Mouse (Mus musculus): ENCODE measurements around the gene Eif4g3.

The Eif4g3 gene

GRCm38 (mm10) chr4:138163836-138164235 lies 171.0 kb downstream of the Eif4g3 start:
- DNase-seq (ENCODE audit: low spot score): no peak

- no peak for DNase-seq (ENCODE audit: low spot score)
Observed at GRCm38 (mm10) chr4:138164860-138165259, 172.0 kb downstream of the Eif4g3 start.

- DNase-seq (ENCODE audit: low spot score): no peak
Observed at GRCm38 (mm10) chr4:138166519-138166918, 173.7 kb downstream of the Eif4g3 start.

- DNase-seq (ENCODE audit: low spot score): no peak
Observed at GRCm38 (mm10) chr4:138168162-138168561, 175.3 kb downstream of the Eif4g3 start.

- DNase-seq (ENCODE audit: low spot score): no peak
Observed at GRCm38 (mm10) chr4:138169420-138169819, 176.6 kb downstream of the Eif4g3 start.

GRCm38 (mm10) chr4:138172686-138173085 lies 179.9 kb downstream of the Eif4g3 start:
- DNase-seq (ENCODE audit: low spot score): no peak

GRCm38 (mm10) chr4:138179391-138179790 lies 186.6 kb downstream of the Eif4g3 start:
- DNase-seq (ENCODE audit: low spot score): no peak

- DNase-seq (ENCODE audit: low spot score): no peak
Observed at GRCm38 (mm10) chr4:138180719-138181118, 187.9 kb downstream of the Eif4g3 start.

GRCm38 (mm10) chr4:138184056-138184455 lies 191.2 kb downstream of the Eif4g3 start:
- DNase-seq (ENCODE audit: low spot score): no peak

- no peak for DNase-seq (ENCODE audit: low spot score)
Observed at GRCm38 (mm10) chr4:138184573-138184981, 191.8 kb downstream of the Eif4g3 start.

GRCm38 (mm10) chr4:138185961-138186360 lies 193.1 kb downstream of the Eif4g3 start:
- DNase-seq (ENCODE audit: low spot score): no peak

- no peak for DNase-seq (ENCODE audit: low spot score)
Observed at GRCm38 (mm10) chr4:138187995-138188394, 195.2 kb downstream of the Eif4g3 start.

- no peak for DNase-seq (ENCODE audit: low spot score)
Observed at GRCm38 (mm10) chr4:138192561-138192960, 199.7 kb downstream of the Eif4g3 start.

GRCm38 (mm10) chr4:138200769-138201168 lies 207.9 kb downstream of the Eif4g3 start:
- no peak for DNase-seq (ENCODE audit: low spot score)

GRCm38 (mm10) chr4:138201696-138202095 lies 208.9 kb downstream of the Eif4g3 start:
- no peak for DNase-seq (ENCODE audit: low spot score)

- DNase-seq (ENCODE audit: low spot score): no peak
Observed at GRCm38 (mm10) chr4:138210116-138210515, 217.3 kb downstream of the Eif4g3 start.

GRCm38 (mm10) chr4:138213861-138214260 lies 221.0 kb downstream of the Eif4g3 start:
- DNase-seq (ENCODE audit: low spot score): no peak

- DNase-seq (ENCODE audit: low spot score): no peak
Observed at GRCm38 (mm10) chr4:138215671-138216199, 222.9 kb downstream of the Eif4g3 start.

- peak; percentile 70 for DNase-seq (ENCODE audit: low spot score)
Observed at GRCm38 (mm10) chr4:138216200-138216890, 223.5 kb downstream of the Eif4g3 start, which contains the start of gene Hp1bp3. Gene Hp1bp3, plus strand, starts transcription at chr4:138216296.

- DNase-seq (ENCODE audit: low spot score): peak; percentile 98
Observed at GRCm38 (mm10) chr4:138216891-138217392, 224.1 kb downstream of the Eif4g3 start.

GRCm38 (mm10) chr4:138217441-138217840 lies 224.6 kb downstream of the Eif4g3 start:
- no peak for DNase-seq (ENCODE audit: low spot score)

GRCm38 (mm10) chr4:138217951-138218685 lies 225.3 kb downstream of the Eif4g3 start:
- DNase-seq (ENCODE audit: low spot score): no peak

GRCm38 (mm10) chr4:138219331-138219730 lies 226.5 kb downstream of the Eif4g3 start:
- no peak for DNase-seq (ENCODE audit: low spot score)

All from T-cell, adult 2 months (primary cell).